Mouse (Mus musculus) heart, postnatal 4 days (tissue): ENCODE results near the gene Disp1. TPM values are rescaled to one million over a fixed set of nuclear protein-coding genes. Genes with fewer than 3 reads are reported as not detected.

Experiments used
- DNase-seq: peaks from one replicate; pipeline ENCODE4 v3.0.0; 2021
- microRNA-seq, 2 experiments: library from miRNA; unstranded; fragments of <30 nt; microRNA quantifications; one replicate each; pipeline ENCODE4 v1.2.0; 2021 to 2022
- total RNA-seq, 2 experiments: library from RNA; stranded (reverse); gene quantifications; 2 replicates each; pipeline ENCODE4 v1.2.3; 2021

The Disp1 gene
- total RNA-seq, 2 experiments from 2014 or later = 10.6 to 11.7 TPM

GRCm38 (mm10) chr1:183039881-183040708, 181.2 kb downstream of the Disp1 start:
- peak; percentile 31 for DNase-seq

DNA sequence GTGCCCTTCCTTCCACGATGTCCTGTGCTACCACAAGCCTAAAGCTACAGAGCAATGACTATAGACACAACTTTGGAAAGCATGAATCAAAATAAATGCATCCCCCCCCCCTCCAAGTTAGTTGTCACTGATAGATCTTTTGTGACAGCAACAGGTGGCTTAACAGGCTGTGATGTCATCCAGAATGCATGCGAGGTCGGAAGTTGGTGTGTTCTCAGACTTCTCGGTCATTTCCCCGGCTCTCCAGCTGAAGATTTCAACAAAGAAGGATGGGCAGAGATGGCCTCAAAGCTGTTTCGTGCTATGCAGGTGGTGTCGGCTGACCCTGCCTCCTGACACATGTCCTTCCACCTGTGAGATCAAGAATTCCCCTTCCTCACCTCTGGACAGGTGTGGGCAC, 181.9 kb downstream of the Disp1 start:
- no peak for DNase-seq

Small RNA genes within 50 kb of the gene (microRNA-seq; reads per million reads assigned to microRNA genes)
- gene Gm24975 = 0 reads per million in 2 experiments

Other genes starting within 250 kb of the Disp1 start
- gene Aida, start 75.1 kb upstream of the Disp1 start, total RNA-seq = 10 to 100 TPM; 40.2 to 41.6 TPM
- 10 to 100 TPM; 43.8 to 51.6 TPM for gene Brox, start 75.7 kb upstream of the Disp1 start, total RNA-seq
- 100 to 1,000 TPM; 108 to 113 TPM for gene Mia3, start 148.0 kb upstream of the Disp1 start, total RNA-seq
- 1 to 10 TPM; 8.4 to 9.6 TPM for gene Taf1a, start 167.5 kb upstream of the Disp1 start, total RNA-seq
- not detected for gene Hhipl2, start 196.7 kb upstream of the Disp1 start, total RNA-seq